ENCODE assay signal across 8 mouse cellular contexts in the genomic region with DNA sequence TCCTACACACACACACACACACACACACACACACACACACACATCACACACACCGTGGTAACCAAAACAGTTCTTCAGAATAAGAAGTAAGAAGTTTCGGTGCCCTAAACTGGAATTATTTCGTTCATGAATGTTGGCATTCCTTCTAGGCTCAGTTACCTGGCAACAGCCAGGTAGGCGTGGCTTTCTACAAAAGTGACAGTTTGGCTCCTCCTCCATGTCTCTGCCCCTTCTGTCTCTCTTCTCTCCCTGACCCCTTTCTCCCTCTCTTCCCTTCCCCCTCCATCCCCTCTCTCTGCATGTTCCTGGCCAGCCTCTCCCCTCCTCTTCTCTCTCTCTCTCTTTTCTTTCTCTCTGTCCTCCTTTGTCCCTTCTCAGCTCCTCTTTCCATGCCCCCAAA. TPM values are rescaled to one million over a fixed set of nuclear protein-coding genes. Genes with fewer than 3 reads are reported as not detected.
A peak's percentile ranks its signal among the peaks of the same experiment; 100 is the strongest.
DNase-seq lines count a peak whose midpoint lies in the region; TF ChIP-seq lines count a peak whose summit lies in the region.

No protein-coding gene starts in this region.

- no peak overlapping the region for H3K4me3 ChIP-seq in heart, adult 2 months
- H3K4me3 ChIP-seq in thymus, adult 2 months (ENCODE audit: control insufficient read depth, insufficient read depth, low read length), result no peak overlapping the region

- H3K36me3 ChIP-seq in heart, adult 2 months (ENCODE audit: control insufficient read depth, insufficient read depth, low read length), result no peaks in the 10 kb centered on the region
- no peaks in the 10 kb centered on the region for H3K36me3 ChIP-seq in thymus, adult 2 months (ENCODE audit: control insufficient read depth, insufficient read depth, low read length)

- peaks cover 5% of the 10 kb centered on the region for H3K4me1 ChIP-seq in heart, adult 2 months (ENCODE audit: control insufficient read depth, insufficient read depth, low read length)
- H3K4me1 ChIP-seq in thymus, adult 2 months (replicated peaks; ENCODE audit: control insufficient read depth, insufficient read depth, low read length), result peaks cover 33% of the 10 kb centered on the region

- intact Hi-C loops in heart, adult 2 months (cut with DNase I), result no loop called here

- no peaks in the 10 kb centered on the region for H3K27me3 ChIP-seq in heart, adult 2 months (ENCODE audit: control insufficient read depth, insufficient read depth, low read length)
- no peaks in the 10 kb centered on the region for H3K27me3 ChIP-seq in thymus, adult 2 months (ENCODE audit: control insufficient read depth, insufficient read depth, low read length)

- H3K79me2 ChIP-seq in heart, adult 2 months (replicated peaks; ENCODE audit: control insufficient read depth, insufficient read depth, low read length), result no peaks in the 10 kb centered on the region

- no peak for TF ChIP-seq EP300 in heart, adult 2 months (IDR thresholded peaks at IDR 0.05; ENCODE audit: insufficient read depth, low read depth, low read length)

- TF ChIP-seq POLR2A in heart, adult 2 months (IDR thresholded peaks at IDR 0.05; ENCODE audit: insufficient read depth, low read depth, low read length), result no peak
- TF ChIP-seq POLR2A in thymus, adult 2 months (IDR thresholded peaks at IDR 0.05; ENCODE audit: control insufficient read depth, extremely low read depth, insufficient read depth, low read length, poor library complexity), result no peak

- no peak for DNase-seq in heart, adult 2 months
- DNase-seq in heart, adult 11 months, result no peak
- peak; percentile 49 for DNase-seq in c-Kit-negative CD71-positive TER-119-positive erythroid progenitor cells, embryonic 14.5 days (ENCODE audit: low read depth, low spot score)
- DNase-seq in kidney, adult 9 months, result peak; percentile 71
- peak; percentile 44 for DNase-seq in mesoderm, embryonic 11.5 days (ENCODE audit: low read depth, low spot score)
- DNase-seq in thymus, adult 2 months, result no peak
- DNase-seq in layer of hippocampus, adult 18-20 months (ENCODE audit: low spot score in 2 of 2), result no peak
- DNase-seq in thymus, postnatal 0 days (ENCODE audit: low spot score), result no peak

- no peak overlapping the region for H3K9ac ChIP-seq in heart, adult 2 months (ENCODE audit: low read depth, low read length)

- no peak for TF ChIP-seq CTCF in heart, adult 2 months (IDR thresholded peaks at IDR 0.05)
- TF ChIP-seq CTCF in thymus, adult 2 months (IDR thresholded peaks at IDR 0.05; ENCODE audit: borderline replicate concordance, control insufficient read depth, extremely low read depth, insufficient read depth, low read length, poor library complexity), result no peak

- H3K27ac ChIP-seq in heart, adult 2 months, result peak overlapping the region; percentile 99
- H3K27ac ChIP-seq in thymus, adult 2 months (ENCODE audit: control insufficient read depth, insufficient read depth, low read length), result no peak overlapping the region

- WGBS in heart, adult 2 months, result 45% methylated on average over 4 of the region's 4 CpGs
- WGBS in thymus, adult 2 months, result 86% methylated on average over 4 of the region's 4 CpGs

RNA-seq across cellular contexts. Expression of gene Tpt1, which starts 11.9 kb away (rescaled TPM):
- total RNA-seq in heart, adult 2 months (2021), result 1,000 to 10,000 TPM; 2,957 to 3,343 TPM
- 1,003 and 1,026 TPM in 2 replicates for polyA plus RNA-seq in heart, adult 2 months (2012; rRNA removed)
- polyA plus RNA-seq in thymus, adult 2 months (2012; rRNA removed), result 2,302 and 2,614 TPM in 2 replicates
- 100 to 1,000 TPM; 912 to 940 TPM for total RNA-seq in layer of hippocampus, adult 18-20 months (2021)
- 1,615 and 1,673 TPM in 2 replicates for polyA plus RNA-seq in thymus, postnatal 0 days (2015; fragmentation: Nextera tagmentation; extraction: Ambion mirVana)

RNA-seq across cellular contexts. Expression of gene Slc25a30, which starts 46.1 kb away (rescaled TPM):
- total RNA-seq in heart, adult 2 months (2021), result 10 to 100 TPM; 13.9 to 15.2 TPM
- 6.3 and 7.2 TPM in 2 replicates for polyA plus RNA-seq in heart, adult 2 months (2012; rRNA removed)
- polyA plus RNA-seq in thymus, adult 2 months (2012; rRNA removed), result 10.9 and 15.7 TPM in 2 replicates
- 10 to 100 TPM; 12.8 to 14.3 TPM for total RNA-seq in layer of hippocampus, adult 18-20 months (2021)
- 7.4 and 7.7 TPM in 2 replicates for polyA plus RNA-seq in thymus, postnatal 0 days (2015; fragmentation: Nextera tagmentation; extraction: Ambion mirVana)

Comparison
In these comparisons a context has a peak if more than half of its experiments do, and no peak if none do; other contexts are left out.
1. DNase-seq: peak in c-Kit-negative CD71-positive TER-119-positive erythroid progenitor cells, embryonic 14.5 days (single experiment), kidney, adult 9 months (single experiment) and mesoderm, embryonic 11.5 days (single experiment); none in heart, adult 2 months (0 of 2), heart, adult 11 months (single experiment), thymus, adult 2 months (single experiment), layer of hippocampus, adult 18-20 months (0 of 2) and thymus, postnatal 0 days (single experiment).